Mouse (Mus musculus) subcutaneous adipose tissue, adult 2 months (tissue): ENCODE measurements around the gene Thrb. TPM values are rescaled to one million over a fixed set of nuclear protein-coding genes. Genes with fewer than 3 reads are reported as not detected.

ENCODE experiments used
- polyA plus RNA-seq: library from polyadenylated mRNA; depleted of rRNA; stranded (reverse); fragments of >200 nt; gene quantifications from 2 replicates; pipeline ENCODE4 v1.2.3, GENCODE M21; 2012; ENCODE audit warnings: low replicate concordance; rRNA removed

Gene Thrb
- 10.1 TPM in 2 replicates for polyA plus RNA-seq

GRCm38 (mm10) chr14:17659686-17660328 lies at the start of gene Thrb:
TSS of gene Thrb (plus strand) at chr14:17660261.

